Mouse (Mus musculus): ENCODE measurements at regions not wholly inside any gene's neighbourhood (a gene's known extent, or its start where the extent isn't known, plus 50 kb on each side); places are given as distances from the start of the nearest gene placed in this dataset.

GRCm38 (mm10) chr5:119143411-119143810 is 527.1 kb upstream of the Tbx3 start:
- Histone ChIP-seq H3K27ac (no peak overlapping the region), H3K4me1 (ENCODE audit: control insufficient read depth, insufficient read depth, low read length) (no peaks in the 10 kb centered on the region), H3K9ac (ENCODE audit: low read depth, low read length) (no peak overlapping the region), H3K27me3 (ENCODE audit: control insufficient read depth, insufficient read depth, low read length) (no peaks in the 10 kb centered on the region), H3K79me2 (replicated peaks; ENCODE audit: control insufficient read depth, insufficient read depth, low read length) (no peaks in the 10 kb centered on the region), H3K36me3 (ENCODE audit: control insufficient read depth, insufficient read depth, low read length) (no peaks in the 10 kb centered on the region), H3K4me3 (no peak overlapping the region)
- intact Hi-C loops (cut with DNase I) = no loop called here
- no peak for DNase-seq
- TF ChIP-seq POLR2A (IDR thresholded peaks at IDR 0.05; ENCODE audit: insufficient read depth, low read depth, low read length) (no peak), EP300 (IDR thresholded peaks at IDR 0.05; ENCODE audit: insufficient read depth, low read depth, low read length) (no peak), CTCF (IDR thresholded peaks at IDR 0.05) (no peak)
- WGBS = 63% methylated on average over 8 of the region's 8 CpGs

GRCm38 (mm10) chr5:119149389-119150185 is 520.9 kb upstream of the Tbx3 start:
- 80% methylated on average over 25 of the region's 25 CpGs for WGBS
- intact Hi-C loops (cut with DNase I) = no loop called here
- Histone ChIP-seq H3K4me1 (ENCODE audit: control insufficient read depth, insufficient read depth, low read length) (no peaks in the 10 kb centered on the region), H3K4me3 (no peak overlapping the region), H3K36me3 (ENCODE audit: control insufficient read depth, insufficient read depth, low read length) (no peaks in the 10 kb centered on the region), H3K9ac (ENCODE audit: low read depth, low read length) (no peak overlapping the region), H3K27me3 (ENCODE audit: control insufficient read depth, insufficient read depth, low read length) (no peaks in the 10 kb centered on the region), H3K79me2 (replicated peaks; ENCODE audit: control insufficient read depth, insufficient read depth, low read length) (no peaks in the 10 kb centered on the region), H3K27ac (no peak overlapping the region)
- no peak for DNase-seq
- TF ChIP-seq EP300 (IDR thresholded peaks at IDR 0.05; ENCODE audit: insufficient read depth, low read depth, low read length) (no peak), POLR2A (IDR thresholded peaks at IDR 0.05; ENCODE audit: insufficient read depth, low read depth, low read length) (no peak), CTCF (IDR thresholded peaks at IDR 0.05) (no peak)

DNA sequence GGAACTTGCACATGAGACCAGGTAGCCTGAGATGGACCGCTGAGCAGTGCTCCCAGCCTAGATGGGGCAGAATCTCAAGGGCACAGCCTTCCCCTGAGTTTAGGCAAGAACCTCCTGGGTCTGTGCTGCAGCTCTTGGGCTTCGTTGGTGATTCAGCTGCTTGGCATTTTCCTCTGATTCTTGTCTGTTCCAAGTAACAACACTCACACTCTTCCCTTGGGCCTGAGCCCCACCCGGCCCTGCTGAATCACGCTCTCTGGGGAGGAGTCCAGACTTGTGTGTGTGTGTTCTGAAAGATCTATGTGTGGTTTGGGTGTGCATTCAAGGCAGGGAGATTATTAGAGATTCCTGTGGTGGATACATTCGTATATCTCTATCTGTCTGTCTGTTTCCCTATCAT is 517.4 kb upstream of the Tbx3 start:
- Histone ChIP-seq H3K4me1 (ENCODE audit: control insufficient read depth, insufficient read depth, low read length) (no peaks in the 10 kb centered on the region), H3K36me3 (ENCODE audit: control insufficient read depth, insufficient read depth, low read length) (no peaks in the 10 kb centered on the region), H3K9ac (ENCODE audit: low read depth, low read length) (no peak overlapping the region), H3K79me2 (replicated peaks; ENCODE audit: control insufficient read depth, insufficient read depth, low read length) (no peaks in the 10 kb centered on the region), H3K27ac (no peak overlapping the region), H3K27me3 (ENCODE audit: control insufficient read depth, insufficient read depth, low read length) (no peaks in the 10 kb centered on the region), H3K4me3 (no peak overlapping the region)
- no peak for DNase-seq
- WGBS = 79% methylated on average over 5 of the region's 5 CpGs
- TF ChIP-seq POLR2A (IDR thresholded peaks at IDR 0.05; ENCODE audit: insufficient read depth, low read depth, low read length) (no peak), EP300 (IDR thresholded peaks at IDR 0.05; ENCODE audit: insufficient read depth, low read depth, low read length) (no peak), CTCF (IDR thresholded peaks at IDR 0.05) (no peak)
- intact Hi-C loops (cut with DNase I) = no loop called here

GRCm38 (mm10) chr5:119156638-119157037 is 513.8 kb upstream of the Tbx3 start:
- 84% methylated on average over 6 of the region's 6 CpGs for WGBS
- H3K27me3 ChIP-seq (ENCODE audit: control insufficient read depth, insufficient read depth, low read length) = no peaks in the 10 kb centered on the region
- H3K36me3 ChIP-seq (ENCODE audit: control insufficient read depth, insufficient read depth, low read length) = no peaks in the 10 kb centered on the region
- no peak overlapping the region for H3K27ac ChIP-seq
- no peaks in the 10 kb centered on the region for H3K79me2 ChIP-seq (replicated peaks; ENCODE audit: control insufficient read depth, insufficient read depth, low read length)
- DNase-seq = no peak
- no peaks in the 10 kb centered on the region for H3K4me1 ChIP-seq (ENCODE audit: control insufficient read depth, insufficient read depth, low read length)
- no peak overlapping the region for H3K9ac ChIP-seq (ENCODE audit: low read depth, low read length)
- no peak overlapping the region for H3K4me3 ChIP-seq
- intact Hi-C loops (cut with DNase I) = no loop called here
- TF ChIP-seq EP300 (IDR thresholded peaks at IDR 0.05; ENCODE audit: insufficient read depth, low read depth, low read length) (no peak), CTCF (IDR thresholded peaks at IDR 0.05) (no peak), POLR2A (IDR thresholded peaks at IDR 0.05; ENCODE audit: insufficient read depth, low read depth, low read length) (no peak)

- Histone ChIP-seq H3K9ac (ENCODE audit: low read depth, low read length) (no peak overlapping the region), H3K4me3 (no peak overlapping the region), H3K4me1 (ENCODE audit: control insufficient read depth, insufficient read depth, low read length) (no peaks in the 10 kb centered on the region), H3K36me3 (ENCODE audit: control insufficient read depth, insufficient read depth, low read length) (no peaks in the 10 kb centered on the region), H3K27me3 (ENCODE audit: control insufficient read depth, insufficient read depth, low read length) (no peaks in the 10 kb centered on the region), H3K79me2 (replicated peaks; ENCODE audit: control insufficient read depth, insufficient read depth, low read length) (no peaks in the 10 kb centered on the region), H3K27ac (no peak overlapping the region)
- 83% methylated on average over 4 of the region's 4 CpGs for WGBS
- TF ChIP-seq CTCF (IDR thresholded peaks at IDR 0.05) = no peak
- no peak for TF ChIP-seq POLR2A (IDR thresholded peaks at IDR 0.05; ENCODE audit: insufficient read depth, low read depth, low read length)
- TF ChIP-seq EP300 (IDR thresholded peaks at IDR 0.05; ENCODE audit: insufficient read depth, low read depth, low read length) = no peak
- intact Hi-C loops (cut with DNase I) = no loop called here
- peak in 1 of 2 experiments; percentile 1 for DNase-seq
Observed at GRCm38 (mm10) chr5:119158171-119158570, 512.3 kb upstream of the Tbx3 start.

- no peak overlapping the region for H3K27ac ChIP-seq
- intact Hi-C loops (cut with DNase I) = no loop called here
- DNase-seq = no peak
- no peaks in the 10 kb centered on the region for H3K79me2 ChIP-seq (replicated peaks; ENCODE audit: control insufficient read depth, insufficient read depth, low read length)
- no peak overlapping the region for H3K4me3 ChIP-seq
- no peaks in the 10 kb centered on the region for H3K4me1 ChIP-seq (ENCODE audit: control insufficient read depth, insufficient read depth, low read length)
- WGBS = 94% methylated on average over 13 of the region's 13 CpGs
- TF ChIP-seq POLR2A (IDR thresholded peaks at IDR 0.05; ENCODE audit: insufficient read depth, low read depth, low read length) (no peak), CTCF (IDR thresholded peaks at IDR 0.05) (no peak), EP300 (IDR thresholded peaks at IDR 0.05; ENCODE audit: insufficient read depth, low read depth, low read length) (no peak)
- H3K27me3 ChIP-seq (ENCODE audit: control insufficient read depth, insufficient read depth, low read length) = no peaks in the 10 kb centered on the region
- H3K36me3 ChIP-seq (ENCODE audit: control insufficient read depth, insufficient read depth, low read length) = no peaks in the 10 kb centered on the region
- H3K9ac ChIP-seq (ENCODE audit: low read depth, low read length) = no peak overlapping the region
Observed at GRCm38 (mm10) chr5:119162132-119162675, 508.3 kb upstream of the Tbx3 start.

Measured in heart, adult 2 months (tissue).